Mouse (Mus musculus) intestine, postnatal 0 days (tissue): ENCODE measurements around the gene Bcl2l13. TPM values are rescaled to one million over a fixed set of nuclear protein-coding genes. Genes with fewer than 3 reads are reported as not detected.

ENCODE experiments used
- ATAC-seq: fragments of 200-750 bp; cut with Nextera tagmentation; 2 replicates; pipeline ENCODE4 v1.8.0; 2017; ENCODE audit warnings: mild to moderate bottlenecking, moderate TSS enrichment, moderate library complexity
- H3K27ac ChIP-seq: fragments of 300-500 bp; sonication (generic); 2 replicates; pipeline ENCODE4 v1.5.1; 2014; ENCODE audit warnings: mild to moderate bottlenecking, low read depth, low read length, moderate library complexity
- H3K27me3 ChIP-seq: fragments of 300-500 bp; sonication (generic); replicated peaks from 2 replicates; pipeline ENCODE4 v1.6.1; 2014; ENCODE audit warnings: low read length, mixed read lengths; ENCODE audit not compliant: control insufficient read depth, insufficient read depth
- H3K36me3 ChIP-seq: fragments of 300-500 bp; sonication (generic); 2 replicates; pipeline ENCODE4 v1.6.1; 2014; ENCODE audit warnings: mild to moderate bottlenecking, moderate library complexity; ENCODE audit not compliant: control insufficient read depth, insufficient read depth
- H3K4me1 ChIP-seq: fragments of 300-500 bp; sonication (generic); replicated peaks from 2 replicates; pipeline ENCODE4 v1.6.1; 2014; ENCODE audit warnings: antibody characterized with exemption, low read length, mixed read lengths; ENCODE audit not compliant: control insufficient read depth, insufficient read depth
- H3K4me2 ChIP-seq: fragments of 300-500 bp; sonication (generic); replicated peaks from 2 replicates; pipeline ENCODE4 v1.6.1; 2014; ENCODE audit warnings: low read depth, mild to moderate bottlenecking, moderate library complexity
- H3K4me3 ChIP-seq: fragments of 300-500 bp; sonication (generic); 2 replicates; pipeline ENCODE4 v1.5.1; 2014; ENCODE audit warnings: low read depth, low read length
- H3K9ac ChIP-seq: fragments of 300-500 bp; sonication (generic); 2 replicates; pipeline ENCODE4 v1.6.1; 2014; ENCODE audit warnings: mild to moderate bottlenecking, low read depth, low read length
- H3K9me3 ChIP-seq: fragments of 300-500 bp; sonication (generic); 2 replicates; pipeline ENCODE4 v1.6.1; 2016; ENCODE audit warnings: mixed run types; ENCODE audit not compliant: control insufficient read depth
- CTCF ChIP-seq: sonication (generic); IDR thresholded peaks from 2 replicates; pipeline ENCODE4 v1.5.1; 2016; ENCODE audit warnings: low read depth, mild to moderate bottlenecking, control low read depth, antibody characterized with exemption, moderate library complexity
- WGBS: fragments of 180-500 bp; shearing (Covaris S2); extraction: QIAGEN DNeasy Blood & Tissue Kit; methylation state at CpG from one replicate; pipeline ENCODE4 v1.1.7; 2014; 5-methylcytosine and 5-hydroxymethylcytosine counted together
- polyA plus RNA-seq: library from polyadenylated mRNA; unstranded; fragments of >200 nt; fragmentation: Nextera tagmentation; extraction: Ambion mirVana; gene quantifications from 2 replicates; pipeline ENCODE4 v1.2.1, GENCODE M21; 2015

Bcl2l13 gene
- polyA plus RNA-seq, 1 experiment from 2014 or later = 9.9 TPM

DNA sequence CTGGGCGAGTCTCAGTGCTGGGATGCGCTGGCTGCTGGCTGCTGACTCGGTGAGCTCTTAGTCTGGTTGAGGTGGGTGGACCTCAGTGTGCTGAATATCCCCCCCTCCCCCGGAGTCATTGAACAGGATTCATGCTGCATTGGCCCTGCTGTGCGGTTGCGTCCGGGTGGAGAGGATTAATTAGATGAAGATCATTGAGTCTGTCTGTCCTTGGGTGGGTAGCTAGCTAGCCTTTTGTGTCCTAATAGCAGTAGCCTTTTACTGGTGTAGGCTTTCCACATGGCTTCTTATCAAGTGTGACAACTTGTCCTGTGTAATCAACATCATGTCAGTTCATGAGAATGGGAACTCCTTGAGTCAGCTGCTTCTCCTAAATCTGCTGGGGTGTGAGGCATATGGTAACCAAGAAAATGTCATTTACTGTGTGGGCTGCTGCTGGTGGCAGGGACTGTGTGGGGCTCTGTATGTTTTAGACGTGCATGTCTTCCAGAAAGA, 22.3 kb downstream of the Bcl2l13 start:
- Histone ChIP-seq H3K9ac (no peak overlapping the region), H3K4me2 (no peak overlapping the region), H3K27ac (no peak overlapping the region), H3K4me3 (no peak overlapping the region), H3K27me3 (no peaks in the 10 kb centered on the region), H3K4me1 (no peaks in the 10 kb centered on the region), H3K36me3 (peaks cover 17% of the 10 kb centered on the region), H3K9me3 (0 out of 2 replicates have a peak, but pooled peaks cover 3% of the 10 kb centered on the region)
- no peak for ATAC-seq
- no peak for TF ChIP-seq CTCF
- WGBS = 81% methylated on average over 8 of the region's 8 CpGs

DNA sequence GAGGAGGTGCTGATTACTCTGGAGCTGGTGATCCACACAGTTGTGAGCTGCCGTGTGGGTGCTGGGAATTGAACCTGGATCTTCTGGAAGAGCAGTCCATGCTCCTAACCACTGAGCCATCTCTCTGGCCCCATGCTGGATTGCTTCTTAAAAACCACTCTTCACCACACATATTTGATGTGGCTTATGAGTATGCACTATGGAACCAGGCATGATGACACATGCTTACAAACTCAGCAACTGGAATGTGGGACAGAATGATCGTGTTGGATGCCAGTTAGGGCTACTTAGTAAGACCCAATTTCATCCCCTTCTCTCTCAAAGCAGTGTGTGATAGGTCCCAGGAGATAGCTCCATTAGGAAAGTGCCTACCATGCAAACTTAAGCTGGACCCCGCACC, 24.1 kb downstream of the Bcl2l13 start:
- H3K4me2 ChIP-seq = no peak overlapping the region
- TF ChIP-seq CTCF = no peak
- H3K36me3 ChIP-seq = peaks cover 14% of the 10 kb centered on the region
- H3K4me1 ChIP-seq = no peaks in the 10 kb centered on the region
- 0 out of 2 replicates have a peak, but pooled peaks cover 1% of the 10 kb centered on the region for H3K9me3 ChIP-seq
- H3K27me3 ChIP-seq = no peaks in the 10 kb centered on the region
- H3K27ac ChIP-seq = no peak overlapping the region
- no peak for ATAC-seq
- H3K4me3 ChIP-seq = no peak overlapping the region
- no peak overlapping the region for H3K9ac ChIP-seq
- 98% methylated on average over 3 of the region's 3 CpGs for WGBS

DNA sequence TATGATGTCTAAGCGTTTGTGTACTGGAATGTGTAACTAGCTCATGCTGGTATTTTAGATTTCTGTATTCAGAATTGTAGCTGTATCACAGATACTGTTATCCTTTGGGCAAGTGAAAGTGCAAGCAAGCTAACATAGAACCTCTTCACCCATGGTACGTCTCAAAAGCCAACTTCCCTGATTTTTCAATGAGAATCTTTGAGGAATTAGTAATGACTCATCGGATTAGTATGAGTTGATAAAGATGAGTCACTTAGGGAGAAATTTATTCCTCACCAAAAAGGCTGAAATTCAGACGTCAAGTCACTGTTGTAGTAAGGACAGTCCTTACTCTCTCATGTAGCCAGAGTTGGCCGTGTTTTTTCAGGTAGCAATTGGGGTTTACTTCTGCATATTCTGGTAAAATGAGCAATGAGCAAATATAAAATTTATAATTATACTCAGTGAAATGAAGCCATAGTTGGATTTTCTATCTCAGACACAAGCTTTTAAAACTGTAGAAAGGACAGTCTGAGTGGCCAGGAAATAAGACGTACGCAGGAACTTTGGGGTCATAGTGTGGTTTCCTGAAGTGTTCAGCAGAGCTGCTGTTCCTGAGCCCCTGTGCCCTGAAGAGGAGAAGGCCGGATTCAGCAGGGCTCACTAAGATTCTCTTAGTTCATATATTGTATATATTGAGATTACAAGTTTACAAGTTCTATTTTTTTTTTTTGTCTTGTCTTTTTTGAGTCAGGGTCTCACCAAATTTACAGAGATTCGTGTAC, 30.2 kb downstream of the Bcl2l13 start:
- ATAC-seq = no peak
- Histone ChIP-seq H3K9me3 (no peaks in the 10 kb centered on the region), H3K4me1 (no peaks in the 10 kb centered on the region), H3K27ac (no peak overlapping the region), H3K27me3 (no peaks in the 10 kb centered on the region), H3K4me2 (no peak overlapping the region), H3K4me3 (no peak overlapping the region), H3K9ac (no peak overlapping the region), H3K36me3 (peaks cover 15% of the 10 kb centered on the region; the same call in 1 of the 2 replicates)
- WGBS = 80% methylated on average over 9 of the region's 9 CpGs
- no peak for TF ChIP-seq CTCF

GRCm38 (mm10) chr6:120868824-120869223, 32.8 kb downstream of the Bcl2l13 start:
- Histone ChIP-seq H3K36me3 (peaks cover 12% of the 10 kb centered on the region; the same call in 1 of the 2 replicates), H3K4me2 (no peak overlapping the region), H3K9ac (no peak overlapping the region), H3K4me1 (no peaks in the 10 kb centered on the region), H3K9me3 (no peaks in the 10 kb centered on the region), H3K27me3 (no peaks in the 10 kb centered on the region), H3K27ac (no peak overlapping the region), H3K4me3 (no peak overlapping the region)
- no peak for ATAC-seq
- WGBS = 72% methylated on average over 1 of the region's 1 CpGs
- no peak for TF ChIP-seq CTCF

GRCm38 (mm10) chr6:120871286-120871685, 35.3 kb downstream of the Bcl2l13 start:
- no peak for TF ChIP-seq CTCF
- no peak overlapping the region for H3K27ac ChIP-seq
- H3K4me3 ChIP-seq = no peak overlapping the region
- 69% methylated on average over 2 of the region's 2 CpGs for WGBS
- H3K36me3 ChIP-seq = peaks cover 4% of the 10 kb centered on the region; the same call in 1 of the 2 replicates
- H3K9ac ChIP-seq = no peak overlapping the region
- no peaks in the 10 kb centered on the region for H3K27me3 ChIP-seq
- no peak for ATAC-seq
- no peaks in the 10 kb centered on the region for H3K9me3 ChIP-seq
- no peaks in the 10 kb centered on the region for H3K4me1 ChIP-seq
- no peak overlapping the region for H3K4me2 ChIP-seq

GRCm38 (mm10) chr6:120873874-120874273, 37.9 kb downstream of the Bcl2l13 start:
- no peak overlapping the region for H3K4me2 ChIP-seq
- H3K27ac ChIP-seq = no peak overlapping the region
- no peak for ATAC-seq
- H3K36me3 ChIP-seq = peaks cover 20% of the 10 kb centered on the region
- no peak overlapping the region for H3K9ac ChIP-seq
- no peaks in the 10 kb centered on the region for H3K9me3 ChIP-seq
- H3K4me1 ChIP-seq = no peaks in the 10 kb centered on the region
- TF ChIP-seq CTCF = no peak
- 32% methylated on average over 9 of the region's 9 CpGs for WGBS
- no peak overlapping the region for H3K4me3 ChIP-seq
- no peaks in the 10 kb centered on the region for H3K27me3 ChIP-seq
